Mouse (Mus musculus) granulocyte monocyte progenitor cell, adult 5-6 weeks (primary cell): ENCODE data around the gene BC017158. TPM values are rescaled to one million over a fixed set of nuclear protein-coding genes. Genes with fewer than 3 reads are reported as not detected.

Experiments
- ATAC-seq: replicated peaks from 2 replicates; pipeline ENCODE4 v1.8.0; 2016; ENCODE audit warnings: mild to moderate bottlenecking, moderate TSS enrichment, inconsistent platforms; ENCODE audit not compliant: poor library complexity, severe bottlenecking
- total RNA-seq, 2 experiments: library from RNA; stranded (forward) in 1 of 2; stranded (reverse) in 1 of 2; fragments of 200-712, 200-1000 nt in 1 of 2; fragments of >200 nt in 1 of 2; fragmentation: Nextera tagmentation in 1 of 2; gene quantifications; 2 replicates each; pipeline ENCODE4 v1.2.3; 2014 to 2017

The BC017158 gene
- total RNA-seq, 2 experiments from 2014 or later, result 24.8 to 37.7 TPM

DNA sequence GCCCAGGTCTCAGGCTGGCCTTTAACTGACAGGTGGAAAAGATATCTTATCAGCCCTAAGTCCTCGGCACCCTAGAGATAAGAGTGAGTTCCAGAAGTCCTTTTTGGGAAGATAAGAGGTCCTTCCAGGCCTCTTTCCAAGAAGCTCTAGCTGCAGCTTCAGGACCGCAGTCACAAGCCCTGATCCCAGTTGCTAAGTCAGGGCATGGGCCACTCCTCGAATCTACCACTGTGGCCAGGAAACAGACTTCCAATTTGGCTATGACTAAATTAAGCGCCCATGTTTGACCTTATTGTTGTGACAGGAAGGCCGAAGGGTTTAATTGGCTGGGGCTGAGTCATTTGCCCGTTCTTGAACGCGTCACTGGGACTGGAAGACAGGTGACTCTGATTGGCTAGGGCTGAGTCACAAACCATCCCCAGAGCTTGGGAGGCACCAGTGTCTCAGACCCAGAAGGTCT lies 12.3 kb upstream of the BC017158 start:
- ATAC-seq, result no peak

DNA sequence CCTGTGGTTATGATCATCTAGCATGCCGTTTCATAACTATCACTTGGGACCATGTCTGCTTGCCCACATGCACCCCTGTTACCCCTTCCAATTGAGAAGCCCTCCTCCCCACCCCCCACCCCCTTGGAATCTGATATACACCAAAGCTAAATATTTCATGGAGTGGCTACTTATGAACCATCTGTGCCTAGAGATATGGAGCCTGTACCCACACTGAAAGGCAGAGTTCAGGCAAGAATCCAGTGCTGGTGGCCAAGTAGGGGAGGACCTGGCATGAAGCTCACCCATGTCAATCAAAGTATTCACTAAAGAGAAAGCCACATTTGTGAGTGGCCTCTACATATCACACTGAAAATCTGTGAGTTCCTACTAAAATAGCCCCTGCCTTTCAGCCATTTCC lies 11.8 kb upstream of the BC017158 start:
- ATAC-seq, result no peak

DNA sequence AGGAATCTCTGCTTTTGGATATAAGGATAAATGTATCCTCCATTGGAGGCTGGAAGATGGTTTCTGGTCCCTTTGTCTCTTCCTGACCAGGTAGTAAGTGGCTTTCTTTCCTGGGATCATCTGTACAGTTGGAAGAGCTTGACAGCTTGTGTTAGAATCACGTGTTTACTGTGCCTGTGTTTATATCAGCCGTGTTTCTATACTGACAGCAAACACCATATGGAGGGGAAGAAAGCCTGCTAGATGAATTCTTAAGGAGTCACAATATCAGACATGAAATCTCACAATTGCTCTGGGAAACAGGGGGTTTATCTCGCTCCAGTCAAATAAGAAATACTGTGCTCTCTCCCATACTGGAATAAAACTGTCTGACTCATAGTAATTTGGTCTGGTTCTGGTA lies 11.2 kb upstream of the BC017158 start:
- ATAC-seq, result no peak

DNA sequence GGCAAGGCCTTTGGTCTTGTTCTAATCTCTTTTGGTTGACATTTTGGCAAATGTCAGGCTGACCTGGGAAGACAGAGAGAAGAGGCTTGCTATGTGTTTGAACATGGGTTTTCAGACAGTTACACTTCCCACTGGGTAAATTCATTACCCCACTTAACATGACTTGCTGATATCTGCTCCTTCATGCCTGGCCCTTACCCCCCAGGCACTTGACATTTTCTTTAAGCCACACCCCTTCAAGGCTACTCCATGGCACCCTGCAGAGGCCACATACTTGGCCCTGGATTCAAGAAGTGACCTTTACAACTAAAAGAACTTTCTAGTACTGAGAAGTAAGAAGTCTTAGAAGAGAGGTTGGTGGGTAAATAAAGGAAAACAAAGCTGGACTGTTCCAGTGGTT lies 9.9 kb upstream of the BC017158 start:
- no peak for ATAC-seq

DNA sequence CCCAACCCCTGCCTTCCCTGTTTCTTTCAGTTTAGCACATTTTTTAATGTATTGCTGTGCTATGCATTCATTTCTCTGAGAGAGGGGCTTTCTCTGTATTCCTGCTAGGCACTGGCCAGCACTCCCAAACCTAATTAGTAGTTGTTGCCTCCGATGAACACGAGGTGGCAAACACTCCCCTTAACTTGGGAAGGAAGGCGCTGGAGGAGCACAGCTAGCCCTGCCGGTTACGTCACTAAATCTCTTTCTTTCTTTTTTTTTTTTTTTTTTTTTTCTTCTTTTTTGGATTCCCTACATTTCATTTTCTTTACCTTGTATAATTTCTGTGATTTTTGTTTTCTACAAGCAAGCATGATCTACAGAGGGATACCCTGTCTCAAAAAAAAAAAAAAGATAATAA lies 6.9 kb upstream of the BC017158 start:
- peak; percentile 77 for ATAC-seq

DNA sequence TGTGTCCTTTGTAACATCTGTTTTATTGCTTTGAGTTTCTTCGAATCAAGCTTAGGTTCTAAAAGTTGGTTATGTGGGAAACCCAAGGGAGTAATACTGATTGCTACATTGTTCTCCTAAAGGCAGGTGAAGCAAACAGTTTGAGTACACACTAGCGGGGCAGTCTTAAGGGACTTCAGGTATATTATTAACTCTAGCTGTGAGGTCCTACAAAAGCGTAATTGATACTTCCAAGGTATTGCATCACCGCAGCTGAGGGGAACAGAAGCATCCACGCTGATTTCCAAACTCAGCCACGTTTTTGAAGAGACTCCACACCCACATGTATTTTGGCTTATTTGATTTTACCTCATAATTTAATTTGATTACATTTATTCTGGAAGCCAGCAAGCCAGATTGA lies 6.2 kb upstream of the BC017158 start:
- ATAC-seq, result no peak

DNA sequence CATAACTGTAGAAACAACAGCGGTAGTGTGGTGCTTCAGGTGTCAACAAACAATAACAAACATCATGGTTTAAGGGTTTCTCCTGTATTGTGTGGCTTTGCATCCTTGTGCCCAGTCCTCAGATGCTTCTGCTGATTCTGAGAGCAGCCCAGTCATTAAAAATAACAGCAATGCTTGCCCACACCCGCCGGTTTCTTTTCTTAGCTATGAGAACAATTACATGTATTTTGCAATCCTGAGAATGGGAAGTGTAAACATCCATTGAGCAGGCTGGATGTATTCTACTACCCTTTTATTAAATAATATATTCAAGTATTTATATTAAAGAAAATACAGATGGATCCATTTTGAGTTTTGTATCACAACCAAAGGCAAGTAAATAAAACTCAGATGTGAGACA lies 4.2 kb upstream of the BC017158 start:
- peak; percentile 23; the same call in 1 of the 2 replicates for ATAC-seq

DNA sequence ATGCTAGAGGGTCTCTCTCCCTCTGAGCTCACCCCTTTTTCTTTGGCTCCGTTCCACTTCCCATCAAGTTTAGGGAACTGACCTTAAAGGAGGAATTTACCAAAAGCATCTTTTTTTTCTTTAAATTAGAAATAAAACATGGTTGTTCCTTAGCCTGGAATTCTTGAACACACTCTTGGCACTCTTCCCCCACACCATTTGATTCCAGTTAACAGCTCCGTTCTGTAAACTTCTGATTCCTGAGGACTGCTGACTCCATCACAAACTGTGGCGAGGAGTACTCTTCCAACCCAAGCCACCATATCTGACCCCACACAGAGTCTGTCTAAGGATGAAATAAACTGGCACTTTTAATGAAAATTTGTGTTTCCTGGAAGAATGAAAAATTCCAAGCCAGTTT lies 3.0 kb upstream of the BC017158 start:
- no peak for ATAC-seq

DNA sequence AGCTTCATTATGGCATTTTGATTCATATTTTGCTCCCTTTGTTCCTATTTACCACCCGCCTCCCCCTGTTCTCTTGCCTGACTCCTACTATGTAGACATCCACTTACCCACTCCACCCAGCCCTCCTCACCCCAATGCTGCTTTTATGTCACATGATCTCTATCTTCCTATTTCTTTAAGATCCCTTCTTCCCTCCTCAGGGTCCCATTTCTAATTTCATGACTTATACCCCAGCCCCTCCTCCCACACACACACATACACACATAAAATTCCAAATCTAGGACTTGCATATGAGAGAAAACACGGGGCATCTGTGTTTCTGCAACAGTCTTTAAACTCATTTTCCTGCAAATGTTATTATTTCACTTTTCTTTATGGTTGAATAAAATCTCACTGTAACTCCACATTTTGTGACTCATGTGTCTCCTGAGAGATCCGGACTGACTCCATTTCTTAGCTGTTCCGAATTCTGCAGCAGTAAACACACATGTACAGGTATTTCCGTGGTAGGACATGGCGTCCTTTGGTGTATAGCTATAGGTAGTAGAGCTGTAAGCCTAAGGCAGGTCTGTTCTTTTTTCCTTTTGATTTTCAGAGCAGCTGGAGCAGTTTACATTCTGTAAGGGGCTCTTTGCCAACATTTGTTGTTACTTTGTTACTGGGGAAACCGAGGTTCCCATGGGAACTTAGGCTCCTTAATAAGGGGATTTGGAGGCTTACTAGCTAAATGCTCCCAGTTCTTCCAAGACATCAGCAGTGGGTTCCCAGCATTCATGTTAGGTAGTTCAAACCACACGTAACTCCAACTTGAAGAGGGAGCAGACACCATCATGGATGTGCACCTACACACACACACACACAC lies 742 bp upstream of the BC017158 start:
- ATAC-seq, result no peak

DNA sequence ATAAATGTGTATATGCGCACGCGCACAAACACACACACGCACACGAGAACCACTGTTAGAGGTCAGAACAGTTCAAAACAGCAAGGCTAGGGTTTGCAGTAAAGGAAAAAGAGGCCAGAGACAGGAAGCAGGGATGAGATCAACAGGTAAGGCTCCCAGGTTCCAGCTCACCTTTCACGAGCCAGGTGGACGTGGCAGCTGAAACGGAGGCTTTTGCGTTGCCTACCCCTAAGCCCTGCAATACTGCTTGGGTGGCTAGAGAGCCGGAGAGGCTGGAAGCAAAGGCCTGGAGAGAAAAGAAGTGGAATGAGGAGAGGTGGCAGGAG lies 716 bp downstream of the BC017158 start:
- ATAC-seq, result no peak

DNA sequence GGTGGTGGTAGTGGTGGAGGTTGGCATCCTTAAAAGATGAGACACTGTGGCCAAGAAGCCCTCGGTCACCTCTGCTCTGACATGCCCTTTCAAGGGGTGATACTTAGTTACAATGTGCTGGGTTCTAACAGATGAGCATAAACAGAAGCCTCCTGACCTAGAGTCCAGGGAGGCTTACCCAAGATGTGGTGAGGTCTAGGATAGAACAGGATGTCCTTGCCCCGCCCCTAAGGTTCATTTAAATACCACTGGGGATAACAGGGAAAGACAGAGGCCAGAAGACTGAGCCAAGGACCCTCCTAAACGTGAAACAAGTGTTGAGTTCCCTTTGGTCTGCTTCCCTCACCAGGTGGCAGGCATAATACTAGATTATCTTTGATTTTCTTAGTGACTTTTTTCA lies 1.5 kb downstream of the BC017158 start:
- ATAC-seq, result peak; percentile 62

DNA sequence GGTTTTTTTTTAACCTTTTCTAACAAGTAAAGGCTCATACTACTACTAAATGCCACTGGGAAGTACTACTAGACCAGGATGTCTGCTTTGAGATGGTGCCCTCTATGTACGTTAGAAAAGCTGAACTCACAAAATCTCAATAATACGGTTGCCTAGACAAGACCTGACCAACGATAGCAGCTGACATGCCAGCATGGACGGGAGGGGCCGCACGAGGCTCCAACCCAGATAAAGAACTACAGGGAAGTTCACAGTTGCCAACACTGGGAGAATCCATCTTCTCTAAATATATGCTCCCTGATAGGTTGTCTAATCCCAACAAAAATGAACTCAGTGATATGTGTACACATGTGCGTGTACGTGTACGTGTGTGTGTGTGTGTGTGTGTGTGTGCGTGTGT lies 3.2 kb downstream of the BC017158 start:
- ATAC-seq, result no peak

DNA sequence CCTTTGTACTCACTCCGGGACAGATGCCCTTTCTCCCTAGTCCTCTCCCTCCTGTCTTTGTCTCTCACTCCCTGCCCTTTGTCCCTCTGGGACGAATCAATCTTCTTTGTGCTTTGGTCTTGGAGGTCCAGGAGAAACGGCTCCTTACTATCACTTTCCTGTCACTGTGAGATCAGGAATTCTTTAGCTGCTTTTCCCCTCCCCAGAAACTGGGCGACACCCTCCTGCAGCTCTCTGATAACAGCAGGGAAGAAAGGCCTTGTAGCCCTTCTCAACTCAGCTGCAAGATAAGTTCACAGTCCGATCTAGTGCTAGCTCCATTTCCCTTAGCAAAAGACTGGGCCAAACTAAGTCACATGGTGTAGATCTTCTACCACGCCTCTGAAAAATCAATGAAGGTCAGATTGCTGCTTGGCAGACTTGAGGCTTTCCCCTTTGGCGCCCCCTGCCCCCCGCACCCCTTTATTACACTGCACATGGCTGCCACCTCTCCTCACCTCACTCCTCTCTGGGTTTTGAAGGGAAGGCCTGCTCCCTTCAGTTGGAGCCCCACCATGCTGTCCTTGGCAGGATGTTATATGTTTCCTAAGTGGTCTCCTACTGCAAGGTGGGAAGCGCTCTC lies 8.9 kb downstream of the BC017158 start:
- ATAC-seq, result peak; percentile 69

DNA sequence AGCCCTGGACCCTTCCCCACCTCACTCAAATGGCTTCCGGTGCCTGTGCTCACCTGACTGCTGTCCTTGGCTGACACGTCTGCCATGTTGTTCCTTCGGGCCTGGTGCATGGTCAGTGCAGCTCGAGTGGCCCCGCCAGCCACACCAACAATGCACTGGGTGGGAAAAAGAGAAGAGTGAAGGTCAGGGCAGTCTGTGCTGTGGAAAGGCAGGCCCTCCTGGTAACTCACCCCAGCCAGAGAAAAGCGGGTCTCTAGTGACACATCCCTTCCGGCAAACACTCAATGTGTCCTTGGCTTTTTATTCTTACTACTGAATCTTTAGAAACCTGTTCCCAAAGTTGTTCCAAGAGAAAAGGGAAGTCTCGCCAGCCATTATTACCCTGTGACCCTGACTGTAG lies 12.9 kb downstream of the BC017158 start:
- no peak for ATAC-seq

DNA sequence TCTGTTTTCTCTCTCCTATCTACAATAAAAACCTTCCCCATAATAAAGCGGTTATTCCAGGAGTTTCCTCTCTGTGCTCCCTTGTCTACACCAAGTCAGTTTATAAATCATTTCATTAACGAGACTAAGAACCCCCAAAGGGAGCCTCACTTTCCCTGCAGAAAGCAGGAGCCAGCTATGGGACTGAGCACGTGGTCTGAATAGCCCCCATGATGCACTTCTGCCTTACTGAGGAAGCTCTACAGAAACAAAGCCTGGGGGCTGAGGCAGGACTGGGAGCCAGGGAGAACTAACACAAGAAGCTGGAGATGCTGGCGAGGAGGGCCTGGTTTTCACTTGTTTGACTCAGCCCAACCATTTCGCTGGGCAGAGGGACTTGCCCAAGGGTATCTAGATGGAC lies 13.9 kb downstream of the BC017158 start:
- no peak for ATAC-seq

DNA sequence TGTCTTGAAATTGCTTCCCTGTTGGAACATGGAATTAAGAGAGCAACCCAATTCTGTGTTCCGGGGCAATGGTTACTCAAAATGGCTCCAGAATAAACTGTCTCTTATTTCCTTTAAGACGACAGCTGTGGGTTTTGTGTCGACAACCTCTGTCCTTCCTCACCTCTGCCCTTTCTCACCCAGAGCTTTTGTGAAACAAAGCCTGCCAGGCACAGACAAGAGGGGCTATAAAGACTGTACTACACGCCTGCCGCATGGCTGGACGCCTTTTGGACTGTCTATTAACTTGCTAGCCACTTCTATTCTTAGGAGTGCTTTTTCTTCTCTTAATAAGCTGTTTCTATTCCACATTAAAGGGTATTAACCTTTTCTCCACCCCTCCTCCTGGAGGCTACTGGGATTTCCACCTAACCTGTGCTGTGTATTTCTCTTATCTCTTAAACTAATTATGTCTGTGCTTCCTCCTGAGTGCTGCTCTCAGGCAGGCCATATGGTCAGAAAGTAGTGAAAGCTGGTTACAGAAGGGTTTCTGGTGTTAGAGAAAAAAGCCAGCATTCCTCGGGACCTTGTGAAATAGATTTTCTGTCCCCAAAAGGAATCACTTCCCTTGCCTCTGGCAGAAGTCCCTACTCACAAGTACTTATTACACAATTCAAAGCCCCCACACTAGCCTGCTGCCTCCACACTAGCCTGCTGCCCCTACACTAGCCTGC lies 15.3 kb downstream of the BC017158 start:
- ATAC-seq, result peak; percentile 95

DNA sequence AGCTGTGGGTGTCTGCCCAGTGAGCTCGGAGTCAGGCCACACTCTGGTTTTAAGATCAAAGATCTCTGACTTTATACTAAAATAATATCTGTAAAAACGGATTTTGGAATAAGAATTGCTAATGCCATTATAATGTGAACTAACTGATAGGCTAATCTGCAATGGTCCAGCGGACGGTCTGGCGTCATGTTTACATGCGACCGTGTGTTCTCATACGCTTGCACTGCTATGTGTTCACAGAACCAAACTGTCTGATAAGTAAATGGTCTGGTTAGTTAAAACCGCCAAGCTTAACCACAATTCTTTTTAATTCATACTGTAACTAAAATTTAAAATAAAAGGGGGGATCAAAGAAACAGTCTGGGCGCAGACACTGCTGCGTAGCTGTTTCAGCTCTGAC lies 16.2 kb downstream of the BC017158 start:
- no peak for ATAC-seq

DNA sequence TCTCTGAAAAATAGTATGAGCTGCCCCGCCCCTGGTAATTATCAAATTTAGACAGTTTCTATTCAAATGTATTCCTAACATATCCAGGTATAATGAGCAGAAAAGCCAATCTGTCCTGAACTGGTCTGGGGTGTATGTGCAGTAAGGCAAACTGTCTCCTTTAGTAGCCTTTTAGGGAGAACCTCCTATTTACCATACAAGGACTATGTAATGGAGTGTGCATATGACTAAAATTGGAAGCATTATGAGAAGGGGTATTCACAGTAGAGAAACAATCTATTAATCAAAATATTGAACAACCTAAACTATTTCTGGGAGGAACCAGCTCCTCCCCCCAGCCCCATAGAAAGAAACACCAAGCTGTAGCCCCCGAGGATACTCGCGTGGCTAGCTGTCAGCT lies 18.2 kb downstream of the BC017158 start:
- no peak for ATAC-seq

DNA sequence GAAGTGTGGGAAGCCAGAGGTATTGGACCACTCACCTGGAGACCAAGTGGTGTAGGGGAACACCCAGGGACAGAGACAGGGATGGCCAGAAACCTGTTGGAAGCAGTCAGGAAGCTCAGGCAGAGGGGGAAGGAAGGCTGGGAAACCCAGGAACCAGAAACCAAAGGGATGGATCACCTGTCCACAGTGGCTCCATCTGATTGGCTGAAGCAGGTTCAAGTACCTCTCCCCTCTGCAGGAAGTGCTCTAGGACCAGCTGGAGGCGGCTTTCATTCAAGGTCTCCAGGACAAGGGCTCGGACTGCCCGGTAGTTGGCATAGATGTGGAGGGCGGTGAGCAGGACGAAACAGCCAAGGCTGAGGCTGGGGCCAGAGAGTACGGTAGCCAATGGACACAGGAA lies 21.9 kb downstream of the BC017158 start:
- ATAC-seq, result no peak

DNA sequence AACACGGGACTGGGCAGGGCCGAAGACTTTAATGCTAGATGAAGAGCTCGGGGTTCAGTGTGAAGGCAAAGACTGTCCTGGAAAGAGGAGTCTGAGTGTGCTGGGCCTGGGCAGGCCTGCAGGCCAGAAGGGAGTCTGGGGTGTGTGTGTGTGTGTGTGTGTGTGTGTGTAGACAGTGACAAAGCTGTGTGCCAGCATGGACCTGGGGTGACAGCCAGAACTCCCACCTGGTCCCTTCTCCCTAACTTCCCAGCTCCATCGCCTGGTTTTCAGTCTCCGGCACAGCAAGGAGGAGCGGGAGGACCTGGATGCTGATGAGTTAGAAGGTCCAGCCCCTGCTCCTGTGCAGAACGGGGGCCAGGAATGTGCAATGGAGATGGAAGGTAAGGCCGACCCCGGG lies 26.5 kb downstream of the BC017158 start:
- ATAC-seq, result no peak

DNA sequence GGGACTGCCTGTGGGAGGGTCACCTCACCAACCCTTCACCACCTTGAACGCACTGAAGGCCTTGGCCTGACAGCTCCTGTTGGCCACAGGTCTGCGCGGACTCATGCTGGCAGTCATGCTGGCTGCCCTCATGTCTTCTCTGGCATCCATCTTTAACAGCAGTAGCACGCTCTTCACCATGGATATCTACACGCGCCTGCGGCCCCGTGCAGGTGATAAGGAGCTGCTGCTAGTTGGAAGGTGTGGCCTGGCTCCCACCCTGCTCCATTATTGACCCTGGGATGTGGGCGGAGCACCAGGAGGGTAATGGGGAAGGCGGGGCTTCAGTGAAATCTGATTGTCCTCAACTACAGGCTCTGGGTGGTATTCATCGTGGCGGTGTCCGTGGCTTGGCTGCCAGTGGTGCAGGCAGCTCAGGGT lies 27.5 kb downstream of the BC017158 start:
- peak; percentile 29 for ATAC-seq
